Mouse (Mus musculus): ENCODE data around the gene Clic4. TPM values are rescaled to one million over a fixed set of nuclear protein-coding genes. Genes with fewer than 3 reads are reported as not detected.

Clic4 gene
- polyA plus RNA-seq, 1 experiment from 2014 or later, result 141 TPM

DNA sequence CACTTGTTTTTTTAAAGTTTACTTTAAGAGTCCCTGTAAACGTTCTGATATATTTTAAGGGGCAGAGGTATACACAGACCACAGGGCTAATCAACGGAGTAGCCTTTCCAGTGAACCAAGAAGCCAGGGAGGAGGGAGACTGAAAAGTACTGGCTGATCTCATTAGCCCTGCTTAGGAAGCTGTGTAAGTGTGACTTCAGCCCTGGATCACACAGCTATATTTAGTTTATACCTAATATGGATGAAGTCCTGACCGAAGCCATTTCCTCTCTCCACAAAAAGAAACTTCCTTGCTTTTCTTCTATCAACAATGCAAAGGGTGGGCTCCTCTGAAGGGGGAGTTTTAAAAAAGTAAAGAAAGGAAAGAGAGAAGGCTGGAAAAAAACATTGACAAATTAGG is 17.8 kb downstream of the Clic4 start:
- 11% methylated on average over 3 of the region's 3 CpGs for WGBS
- no peaks in the 10 kb centered on the region for H3K27me3 ChIP-seq (replicated peaks)
- H3K36me3 ChIP-seq, result no peaks in the 10 kb centered on the region
- peak overlapping the region; percentile 91 for H3K27ac ChIP-seq
- no peaks in the 10 kb centered on the region for H3K9me3 ChIP-seq
- H3K4me2 ChIP-seq, result no peak overlapping the region
- ATAC-seq (ENCODE audit: insufficient read depth, low FRiP score, low read depth), result peak; percentile 64; the same call in 1 of the 2 replicates
- H3K9ac ChIP-seq, result no peak overlapping the region
- no peak overlapping the region for H3K4me3 ChIP-seq (replicated peaks)
- peaks cover 31% of the 10 kb centered on the region for H3K4me1 ChIP-seq

DNA sequence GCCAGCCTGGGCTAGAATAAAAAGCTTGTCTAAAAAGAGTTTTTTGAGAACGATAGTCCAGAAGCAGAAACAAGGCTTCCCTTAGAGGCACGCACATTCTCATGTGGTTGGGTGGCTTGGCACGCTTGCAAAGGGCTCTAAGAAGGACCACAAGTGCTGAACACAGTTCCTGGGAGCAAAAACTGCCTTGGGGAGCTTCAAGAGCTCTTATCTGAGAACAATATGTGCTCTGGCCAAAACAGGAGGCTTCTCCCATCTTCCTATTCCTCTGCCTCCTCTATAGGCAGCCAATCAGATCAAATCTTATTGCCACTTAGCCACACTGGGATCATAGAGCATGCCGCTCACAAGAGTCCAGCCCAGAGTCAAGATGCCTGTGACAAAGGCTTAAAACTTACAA is 18.3 kb downstream of the Clic4 start:
- Histone ChIP-seq H3K4me1 (peaks cover 29% of the 10 kb centered on the region), H3K27ac (peak overlapping the region; percentile 91), H3K9ac (no peak overlapping the region), H3K27me3 (replicated peaks) (no peaks in the 10 kb centered on the region), H3K36me3 (no peaks in the 10 kb centered on the region), H3K4me2 (no peak overlapping the region), H3K9me3 (no peaks in the 10 kb centered on the region), H3K4me3 (replicated peaks) (no peak overlapping the region)
- 53% methylated on average over 4 of the region's 4 CpGs for WGBS
- no peak for ATAC-seq (ENCODE audit: insufficient read depth, low FRiP score, low read depth)

DNA sequence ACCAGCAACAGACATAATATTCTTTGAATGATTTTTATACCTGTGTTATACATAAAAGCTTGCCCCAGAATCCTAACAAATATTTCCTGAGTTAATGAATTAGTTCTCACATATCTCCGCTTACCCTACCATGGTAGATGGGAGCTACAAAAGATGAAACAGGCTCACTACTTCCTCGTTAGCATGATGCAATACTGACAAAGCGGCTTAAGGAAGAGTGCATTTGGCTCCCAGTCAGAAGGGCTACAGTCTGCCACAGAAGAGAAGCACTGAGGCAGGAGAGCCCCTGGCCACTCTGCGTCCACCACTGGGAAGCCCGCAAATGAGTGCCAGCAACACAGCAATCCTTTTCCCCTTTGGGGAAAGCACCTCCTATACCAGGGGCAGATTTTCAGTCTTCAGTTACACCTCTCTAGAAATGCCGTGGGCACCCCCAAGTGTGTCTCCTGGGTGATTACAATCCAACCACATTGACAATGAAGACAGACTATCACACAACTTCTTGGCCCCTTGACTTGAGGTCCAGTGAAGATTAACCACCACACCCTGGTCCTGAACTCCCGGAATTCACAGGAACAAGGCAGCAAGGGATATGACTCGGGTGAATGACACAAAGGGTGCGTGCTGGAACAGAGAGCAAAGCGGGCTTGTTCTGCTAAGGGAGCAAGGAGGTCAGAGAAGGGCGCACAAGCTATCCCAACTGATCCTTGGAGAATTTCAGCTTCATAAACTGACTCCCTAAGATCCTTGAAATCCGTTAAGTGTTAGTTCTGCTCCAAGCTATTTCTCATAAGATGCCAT is 19.2 kb downstream of the Clic4 start:
- H3K4me2 ChIP-seq, result no peak overlapping the region
- 82% methylated on average over 12 of the region's 12 CpGs for WGBS
- peaks cover 27% of the 10 kb centered on the region for H3K4me1 ChIP-seq
- no peak overlapping the region for H3K4me3 ChIP-seq (replicated peaks)
- no peak overlapping the region for H3K9ac ChIP-seq
- ATAC-seq (ENCODE audit: insufficient read depth, low FRiP score, low read depth), result no peak
- peak overlapping the region; percentile 91 for H3K27ac ChIP-seq
- H3K27me3 ChIP-seq (replicated peaks), result no peaks in the 10 kb centered on the region
- no peaks in the 10 kb centered on the region for H3K9me3 ChIP-seq
- no peaks in the 10 kb centered on the region for H3K36me3 ChIP-seq

DNA sequence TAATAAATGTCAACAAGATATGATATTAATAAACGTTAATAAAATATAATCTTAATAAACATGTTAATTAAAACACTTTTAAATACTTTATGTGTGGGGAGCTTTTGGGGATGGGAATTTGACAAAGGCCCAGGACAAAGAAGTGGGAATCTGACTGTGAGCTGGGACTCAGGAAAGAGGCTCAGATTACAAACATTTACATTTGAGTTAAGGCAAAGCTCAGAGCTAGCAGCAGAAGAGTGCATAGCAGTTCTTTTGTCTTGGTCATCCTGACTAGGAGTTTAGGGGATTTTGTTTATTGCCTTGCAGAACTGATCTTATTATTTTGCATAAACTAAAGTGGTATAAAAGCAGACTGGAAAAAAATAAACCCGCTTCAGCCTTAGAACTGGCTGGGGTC is 20.8 kb downstream of the Clic4 start:
- Histone ChIP-seq H3K9me3 (no peaks in the 10 kb centered on the region), H3K36me3 (no peaks in the 10 kb centered on the region), H3K9ac (no peak overlapping the region), H3K4me2 (no peak overlapping the region), H3K27ac (no peak overlapping the region), H3K27me3 (replicated peaks) (no peaks in the 10 kb centered on the region), H3K4me3 (replicated peaks) (no peak overlapping the region), H3K4me1 (peaks cover 20% of the 10 kb centered on the region)
- WGBS, result 32% methylated on average over 2 of the region's 2 CpGs
- no peak for ATAC-seq (ENCODE audit: insufficient read depth, low FRiP score, low read depth)

DNA sequence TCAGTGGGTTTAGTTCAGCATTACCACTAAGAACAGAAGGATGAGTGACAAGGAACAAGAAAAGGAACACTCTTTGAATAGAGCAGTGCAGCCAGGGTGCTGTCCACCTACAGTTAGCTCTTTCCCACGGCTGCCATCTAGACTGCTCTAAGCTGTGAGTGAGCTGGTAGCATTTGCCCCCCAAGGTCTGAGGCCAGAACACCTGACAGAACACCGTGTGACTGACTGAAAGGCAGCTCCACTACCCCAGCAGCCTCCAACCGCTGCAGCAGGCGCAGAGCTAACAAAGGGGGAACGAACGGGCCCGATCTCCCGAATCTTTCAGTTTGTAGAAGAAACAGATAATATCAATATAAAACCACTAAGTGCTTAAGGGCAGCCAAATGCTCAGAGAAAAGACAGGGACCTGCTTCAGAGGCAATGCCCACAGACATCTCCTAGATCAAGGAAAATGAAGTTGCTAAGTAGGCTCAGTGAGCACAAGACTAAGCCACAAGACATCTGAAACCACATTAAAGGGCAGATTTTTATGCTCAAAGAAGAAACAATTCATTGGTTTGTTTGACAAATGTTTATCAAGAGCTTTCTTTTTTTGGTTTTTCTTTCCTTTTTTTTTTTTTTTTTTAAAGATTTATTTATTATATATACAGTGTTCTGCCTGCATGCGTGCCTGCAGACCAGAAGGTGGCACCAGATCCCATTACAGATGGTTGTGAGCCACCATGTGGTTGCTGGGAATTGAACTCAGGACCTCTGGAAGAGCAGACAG is 24.2 kb downstream of the Clic4 start:
- Histone ChIP-seq H3K4me1 (peaks cover 12% of the 10 kb centered on the region; the same call in 1 of the 2 replicates), H3K36me3 (no peaks in the 10 kb centered on the region), H3K9ac (no peak overlapping the region), H3K4me2 (no peak overlapping the region), H3K9me3 (no peaks in the 10 kb centered on the region), H3K4me3 (replicated peaks) (no peak overlapping the region), H3K27ac (no peak overlapping the region; the same call in 1 of the 2 replicates), H3K27me3 (replicated peaks) (no peaks in the 10 kb centered on the region)
- WGBS, result 63% methylated on average over 9 of the region's 9 CpGs
- ATAC-seq (ENCODE audit: insufficient read depth, low FRiP score, low read depth), result no peak

DNA sequence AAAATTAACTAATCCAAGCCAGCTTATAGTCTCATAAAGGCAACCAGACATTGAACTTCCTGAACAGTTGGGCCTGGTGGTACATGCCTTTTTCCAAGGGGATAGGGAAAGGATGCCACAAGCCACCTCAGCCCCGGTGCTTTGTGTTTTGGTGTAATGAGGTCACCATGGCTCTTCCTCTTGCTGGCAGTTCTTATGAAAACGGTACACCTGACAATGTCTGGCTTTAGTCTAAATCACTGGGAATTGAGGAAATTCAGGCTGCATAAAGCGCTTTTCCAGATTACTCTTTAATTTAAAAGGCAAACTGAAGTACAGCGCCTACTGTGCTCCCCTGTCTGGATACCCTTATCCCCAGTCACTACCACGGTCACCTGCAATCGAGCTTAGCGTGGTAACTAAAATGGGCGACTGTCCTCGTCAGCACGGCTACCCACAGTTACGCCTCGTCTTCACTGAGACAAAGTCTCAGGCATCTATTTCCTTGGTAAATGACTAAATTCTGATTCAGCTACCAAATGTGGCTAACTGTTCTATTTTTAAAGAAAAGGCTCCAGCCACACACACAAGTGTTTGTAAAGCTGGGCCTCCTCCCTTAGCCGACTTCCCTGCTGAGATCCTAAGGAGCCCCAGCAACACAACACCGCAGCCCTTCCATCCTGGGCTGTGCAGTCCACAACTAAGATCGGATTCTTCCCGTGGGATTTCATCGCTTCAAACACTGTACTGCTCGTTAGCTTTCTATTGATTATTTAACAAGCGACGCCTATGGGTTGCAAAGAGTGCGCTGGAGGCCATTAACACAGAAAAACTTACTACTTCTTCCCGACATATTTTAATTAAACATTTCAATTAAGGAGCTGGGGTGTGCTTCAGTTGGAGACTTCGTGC is 25.5 kb downstream of the Clic4 start:
- no peaks in the 10 kb centered on the region for H3K36me3 ChIP-seq
- no peak overlapping the region for H3K9ac ChIP-seq
- H3K4me2 ChIP-seq, result no peak overlapping the region
- no peaks in the 10 kb centered on the region for H3K27me3 ChIP-seq (replicated peaks)
- H3K4me3 ChIP-seq (replicated peaks), result no peak overlapping the region
- ATAC-seq (ENCODE audit: insufficient read depth, low FRiP score, low read depth), result no peak
- WGBS, result 75% methylated on average over 23 of the region's 23 CpGs
- H3K4me1 ChIP-seq, result peaks cover 12% of the 10 kb centered on the region; the same call in 1 of the 2 replicates
- no peaks in the 10 kb centered on the region for H3K9me3 ChIP-seq
- H3K27ac ChIP-seq, result 0 out of 2 replicates have a peak overlapping the region, but pooled peaks have one; percentile 3

DNA sequence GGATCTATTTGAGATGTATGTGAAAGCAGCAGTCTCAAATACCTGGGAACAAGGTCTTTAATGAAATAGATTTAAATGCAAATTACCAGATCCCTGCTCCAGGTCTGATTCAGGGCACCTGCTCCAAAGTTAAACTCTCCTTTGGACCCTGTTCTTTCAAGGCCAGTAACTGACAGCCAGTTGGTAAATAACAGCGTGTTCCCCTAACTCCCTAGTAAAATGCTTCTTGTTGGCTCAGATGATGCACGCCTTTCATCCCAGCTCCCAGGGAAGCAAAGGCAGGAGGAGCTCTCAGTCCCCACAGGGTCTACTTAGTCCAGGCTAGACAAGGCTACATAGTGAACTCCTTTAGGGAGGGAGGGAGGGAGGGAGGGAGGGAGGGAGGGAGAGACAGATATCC is 26.2 kb downstream of the Clic4 start:
- H3K4me2 ChIP-seq, result no peak overlapping the region
- H3K4me1 ChIP-seq, result peaks cover 16% of the 10 kb centered on the region; the same call in 1 of the 2 replicates
- 79% methylated on average over 2 of the region's 2 CpGs for WGBS
- H3K27ac ChIP-seq, result no peak overlapping the region
- no peaks in the 10 kb centered on the region for H3K27me3 ChIP-seq (replicated peaks)
- no peak overlapping the region for H3K4me3 ChIP-seq (replicated peaks)
- no peak for ATAC-seq (ENCODE audit: insufficient read depth, low FRiP score, low read depth)
- no peaks in the 10 kb centered on the region for H3K36me3 ChIP-seq
- H3K9ac ChIP-seq, result no peak overlapping the region
- no peaks in the 10 kb centered on the region for H3K9me3 ChIP-seq

DNA sequence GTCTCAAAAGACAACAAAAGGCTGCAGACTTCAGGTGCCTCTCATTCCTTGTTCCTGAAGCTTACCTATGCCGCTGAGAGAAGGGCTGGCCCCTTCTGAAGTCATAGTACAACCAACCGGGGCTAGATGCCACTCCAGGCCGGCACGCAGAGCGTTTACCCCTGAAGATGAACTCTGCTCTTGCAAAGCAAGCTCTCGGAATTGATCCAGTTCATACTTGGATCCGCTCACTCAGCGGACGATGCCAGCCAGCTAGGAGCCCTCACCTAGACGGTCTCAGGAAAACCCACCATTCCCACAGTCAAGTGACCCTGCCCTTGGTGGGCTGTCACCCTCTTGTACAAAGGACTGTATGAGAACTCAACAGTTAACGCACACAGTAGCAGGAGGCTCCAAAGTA is 26.8 kb downstream of the Clic4 start:
- no peak overlapping the region for H3K4me3 ChIP-seq (replicated peaks)
- H3K27ac ChIP-seq, result peak overlapping the region; percentile 0; the same call in 1 of the 2 replicates
- H3K9me3 ChIP-seq, result no peaks in the 10 kb centered on the region
- 85% methylated on average over 11 of the region's 11 CpGs for whole genome bisulfite sequencing
- H3K27me3 ChIP-seq (replicated peaks), result no peaks in the 10 kb centered on the region
- no peaks in the 10 kb centered on the region for H3K36me3 ChIP-seq
- H3K4me1 ChIP-seq, result peaks cover 19% of the 10 kb centered on the region; the same call in 1 of the 2 replicates
- no peak for ATAC-seq (ENCODE audit: insufficient read depth, low FRiP score, low read depth)
- H3K9ac ChIP-seq, result no peak overlapping the region
- H3K4me2 ChIP-seq, result no peak overlapping the region

DNA sequence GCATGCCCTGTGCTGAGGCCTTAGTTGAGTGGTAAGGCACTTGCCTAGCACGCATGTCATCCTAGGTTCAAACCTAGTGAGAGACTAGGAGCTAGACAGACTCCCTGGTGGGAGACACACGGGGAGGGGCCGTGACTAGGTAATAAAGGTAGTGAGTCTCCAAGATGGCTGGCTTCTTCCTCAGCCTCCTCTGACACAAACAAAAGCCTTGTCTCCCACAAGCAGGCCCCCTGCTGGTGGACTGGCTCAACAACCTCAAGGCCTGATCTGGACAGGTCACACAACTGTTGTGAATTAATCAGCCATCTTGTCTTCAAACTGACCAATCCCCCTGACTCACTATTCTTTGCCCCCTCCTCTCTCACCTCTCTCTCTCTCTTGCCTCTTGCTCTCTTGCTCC is 28.3 kb downstream of the Clic4 start:
- H3K27me3 ChIP-seq (replicated peaks), result no peaks in the 10 kb centered on the region
- no peak for ATAC-seq (ENCODE audit: insufficient read depth, low FRiP score, low read depth)
- H3K27ac ChIP-seq, result no peak overlapping the region
- no peaks in the 10 kb centered on the region for H3K9me3 ChIP-seq
- H3K9ac ChIP-seq, result no peak overlapping the region
- peaks cover 31% of the 10 kb centered on the region for H3K4me1 ChIP-seq
- H3K4me2 ChIP-seq, result no peak overlapping the region
- no peaks in the 10 kb centered on the region for H3K36me3 ChIP-seq
- whole genome bisulfite sequencing, result 84% methylated on average over 3 of the region's 3 CpGs
- no peak overlapping the region for H3K4me3 ChIP-seq (replicated peaks)

DNA sequence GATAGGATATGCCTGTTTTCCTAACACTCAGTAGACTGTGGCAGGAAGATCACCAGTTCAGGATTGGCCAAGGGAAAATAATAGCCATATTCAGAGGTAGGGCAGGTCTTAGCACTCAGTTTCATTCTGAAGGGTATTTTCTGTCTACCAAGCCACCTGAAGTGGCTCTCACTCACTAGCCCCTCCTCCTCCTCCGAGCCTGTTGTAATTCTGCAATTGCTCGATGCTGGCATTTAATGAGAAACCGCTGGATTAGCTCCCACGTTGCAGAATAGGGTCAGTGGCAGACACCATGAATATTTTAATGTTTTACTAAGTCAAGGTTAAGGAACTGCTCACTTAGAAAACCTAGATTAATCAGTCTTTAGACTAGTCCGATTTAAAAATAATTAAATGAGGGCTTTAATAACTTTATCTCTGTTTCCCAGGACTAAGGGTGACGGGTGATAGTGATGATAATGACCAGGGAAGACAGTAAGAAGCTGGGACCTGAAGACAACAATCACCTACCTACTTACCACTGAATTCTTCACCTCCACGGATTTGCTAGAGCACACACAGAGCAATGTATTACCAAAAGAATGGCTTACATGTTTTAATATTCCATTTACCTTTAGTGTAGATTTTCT is 29.6 kb downstream of the Clic4 start:
- 76% methylated on average over 7 of the region's 7 CpGs for WGBS
- ATAC-seq (ENCODE audit: insufficient read depth, low FRiP score, low read depth), result no peak
- peaks cover 27% of the 10 kb centered on the region for H3K4me1 ChIP-seq

DNA sequence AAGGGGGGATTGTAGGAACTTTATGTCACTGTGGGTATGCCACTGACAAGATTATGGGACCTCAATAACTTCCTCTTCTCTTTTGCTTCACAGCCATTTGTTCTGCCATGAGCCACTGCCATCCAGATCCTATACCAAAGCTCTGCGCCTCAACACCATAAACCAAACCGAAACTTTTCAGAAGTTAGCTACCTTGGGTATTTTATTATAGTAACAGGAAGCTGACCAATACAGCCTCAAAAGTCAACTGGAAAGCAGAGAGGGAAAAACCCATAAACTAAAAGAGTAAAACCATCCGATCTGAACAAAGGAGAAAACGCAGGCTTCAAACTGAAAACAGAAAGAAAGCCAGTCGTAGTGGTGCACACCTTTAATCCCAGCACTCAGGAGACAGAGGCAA is 30.2 kb downstream of the Clic4 start:
- WGBS, result 85% methylated on average over 5 of the region's 5 CpGs
- peaks cover 27% of the 10 kb centered on the region for H3K4me1 ChIP-seq
- no peak for ATAC-seq (ENCODE audit: insufficient read depth, low FRiP score, low read depth)
- no peaks in the 10 kb centered on the region for H3K36me3 ChIP-seq
- no peak overlapping the region for H3K27ac ChIP-seq
- no peaks in the 10 kb centered on the region for H3K27me3 ChIP-seq (replicated peaks)
- no peak overlapping the region for H3K9ac ChIP-seq
- no peak overlapping the region for H3K4me3 ChIP-seq (replicated peaks)
- H3K4me2 ChIP-seq, result no peak overlapping the region
- no peaks in the 10 kb centered on the region for H3K9me3 ChIP-seq

More for the DNA sequence above, 29.6 kb downstream of the Clic4 start:
- H3K9me3 ChIP-seq, result no peaks in the 10 kb centered on the region
- no peak overlapping the region for H3K27ac ChIP-seq
- H3K4me2 ChIP-seq, result no peak overlapping the region
- H3K9ac ChIP-seq, result no peak overlapping the region
- H3K36me3 ChIP-seq, result no peaks in the 10 kb centered on the region
- H3K4me3 ChIP-seq (replicated peaks), result no peak overlapping the region
- H3K27me3 ChIP-seq (replicated peaks), result no peaks in the 10 kb centered on the region
